Mouse (Mus musculus) hindbrain, postnatal 0 days (tissue): ENCODE data around the gene Rps29. TPM values are rescaled to one million over a fixed set of nuclear protein-coding genes. Genes with fewer than 3 reads are reported as not detected.
A peak's percentile ranks its signal among the peaks of the same experiment; 100 is the strongest.

Experiments
- ATAC-seq: fragments of 200-750 bp; cut with Nextera tagmentation; 2 replicates; pipeline ENCODE4 v1.8.0; 2017; ENCODE audit warnings: mild to moderate bottlenecking, moderate TSS enrichment, moderate library complexity
- DNase-seq: peaks from one replicate; pipeline ENCODE4 v3.0.0-alpha.2; 2015; ENCODE audit warnings: low spot score
- H3K27ac ChIP-seq: fragments of 300-500 bp; sonication (generic); 2 replicates; pipeline ENCODE4 v1.5.1; 2014; ENCODE audit warnings: mild to moderate bottlenecking
- H3K27me3 ChIP-seq: fragments of 300-500 bp; sonication (generic); 2 replicates; pipeline ENCODE4 v1.6.1; 2014; ENCODE audit warnings: low read length, mixed read lengths; ENCODE audit not compliant: insufficient read depth
- H3K36me3 ChIP-seq: fragments of 300-500 bp; sonication (generic); 2 replicates; pipeline ENCODE4 v1.6.1; 2014; ENCODE audit warnings: low read length, mixed read lengths; ENCODE audit not compliant: insufficient read depth
- H3K4me1 ChIP-seq: fragments of 300-500 bp; sonication (generic); 2 replicates; pipeline ENCODE4 v1.6.1; 2014; ENCODE audit warnings: antibody characterized with exemption, low read length, mixed read lengths; ENCODE audit not compliant: insufficient read depth
- H3K4me2 ChIP-seq: fragments of 300-500 bp; sonication (generic); 2 replicates; pipeline ENCODE4 v1.6.1; 2014; ENCODE audit warnings: low read depth, mild to moderate bottlenecking, low read length, moderate library complexity, mixed read lengths
- H3K4me3 ChIP-seq: fragments of 300-500 bp; sonication (generic); 2 replicates; pipeline ENCODE4 v1.5.1; 2014; ENCODE audit warnings: low read length
- H3K9ac ChIP-seq: fragments of 300-500 bp; sonication (generic); replicated peaks from 2 replicates; pipeline ENCODE4 v1.6.1; 2014; ENCODE audit warnings: mild to moderate bottlenecking, low read length, moderate library complexity, mixed read lengths
- H3K9me3 ChIP-seq: fragments of 300-500 bp; sonication (generic); 2 replicates; pipeline ENCODE4 v1.6.1; 2016; ENCODE audit warnings: low read length, mixed read lengths
- CTCF ChIP-seq: IDR thresholded peaks from 2 replicates; pipeline ENCODE4 v1.5.1; 2016; ENCODE audit warnings: antibody characterized with exemption, control low read depth, low read depth
- WGBS: fragments of 180-500 bp; shearing (Covaris S2); extraction: QIAGEN DNeasy Blood & Tissue Kit; methylation state at CpG from one replicate; pipeline ENCODE4 v1.1.7; 2014; 5-methylcytosine and 5-hydroxymethylcytosine counted together
- polyA plus RNA-seq: library from polyadenylated mRNA; unstranded; fragments of >200 nt; fragmentation: Nextera tagmentation; extraction: Ambion mirVana; gene quantifications from 2 replicates; pipeline ENCODE4 v1.2.1, GENCODE M21; 2015
- total RNA-seq: library from RNA; depleted of rRNA; stranded (reverse); fragments of >200 nt; gene quantifications from 2 replicates; pipeline ENCODE4 v1.2.3, GENCODE M21; 2014

Gene Rps29
- total and polyA plus RNA-seq, 2 experiments from 2014 or later, result 153 to 1,492 TPM

- ATAC-seq, result peak; percentile 49
- under 1% methylated on average over 18 of the region's 18 CpGs for WGBS
- Histone ChIP-seq H3K36me3 (0 out of 2 replicates have a peak, but pooled peaks cover 3% of the 10 kb centered on the region), H3K4me2 (peak within 1 kb of the TSS; percentile 67), H3K4me3 (peak within 1 kb of the TSS; percentile 95), H3K27me3 (no peaks in the 10 kb centered on the region), H3K9ac (peak within 1 kb of the TSS; percentile 92), H3K4me1 (peaks cover 10% of the 10 kb centered on the region; the same call in 1 of the 2 replicates), H3K9me3 (no peaks in the 10 kb centered on the region), H3K27ac (peak within 1 kb of the TSS; percentile 92)
- DNase-seq, result peak; percentile 80
- no peak for TF ChIP-seq CTCF
Observed at GRCm38 (mm10) chr12:69198164-69198535, 39.2 kb upstream of the Rps29 start, which contains the start of gene Dnaaf2. Gene Dnaaf2, minus strand, starts transcription at chr12:69198429.

- TF ChIP-seq CTCF, result no peak; the same call in 1 of the 2 replicates
- peak overlapping the region; percentile 95 for H3K4me3 ChIP-seq
- peak overlapping the region; percentile 92 for H3K27ac ChIP-seq
- no peaks in the 10 kb centered on the region for H3K27me3 ChIP-seq
- peak overlapping the region; percentile 67 for H3K4me2 ChIP-seq
- H3K4me1 ChIP-seq, result peaks cover 10% of the 10 kb centered on the region; the same call in 1 of the 2 replicates
- H3K36me3 ChIP-seq, result 0 out of 2 replicates have a peak, but pooled peaks cover 3% of the 10 kb centered on the region
- DNase-seq (peak; percentile 57), ATAC-seq (peak; percentile 80)
- no peaks in the 10 kb centered on the region for H3K9me3 ChIP-seq
- under 1% methylated on average over 80 of the region's 94 CpGs for WGBS
- peak overlapping the region; percentile 92 for H3K9ac ChIP-seq
Observed at GRCm38 (mm10) chr12:69197378-69198163, 38.6 kb upstream of the Rps29 start.

- Histone ChIP-seq H3K4me1 (peaks cover 10% of the 10 kb centered on the region; the same call in 1 of the 2 replicates), H3K9me3 (no peaks in the 10 kb centered on the region), H3K4me3 (peak within 1 kb of the TSS; percentile 95), H3K27me3 (no peaks in the 10 kb centered on the region), H3K4me2 (peak within 1 kb of the TSS; percentile 67), H3K9ac (peak within 1 kb of the TSS; percentile 92), H3K27ac (peak within 1 kb of the TSS; percentile 92), H3K36me3 (no peaks in the 10 kb centered on the region)
- WGBS, result under 1% methylated on average over 75 of the region's 75 CpGs
- ATAC-seq (peak; percentile 80), DNase-seq (peak; percentile 93)
- TF ChIP-seq CTCF, result no peak
Observed at GRCm38 (mm10) chr12:69196444-69197377, 37.7 kb upstream of the Rps29 start, which contains the start of gene Gm49383. Gene Gm49383, minus strand, starts transcription at chr12:69197104.

- H3K27me3 ChIP-seq, result no peaks in the 10 kb centered on the region
- H3K27ac ChIP-seq, result no peak overlapping the region
- no peak overlapping the region for H3K4me3 ChIP-seq
- WGBS, result 97% methylated on average over 2 of the region's 2 CpGs
- peaks cover 4% of the 10 kb centered on the region; the same call in 1 of the 2 replicates for H3K36me3 ChIP-seq
- ATAC-seq, result no peak
- no peaks in the 10 kb centered on the region for H3K9me3 ChIP-seq
- DNase-seq, result no peak
- H3K9ac ChIP-seq, result no peak overlapping the region
- no peak overlapping the region for H3K4me2 ChIP-seq
- no peak for TF ChIP-seq CTCF
- H3K4me1 ChIP-seq, result no peaks in the 10 kb centered on the region; the same call in 1 of the 2 replicates
Observed at GRCm38 (mm10) chr12:69192637-69193036, 33.7 kb upstream of the Rps29 start.

GRCm38 (mm10) chr12:69191396-69191795 is 32.4 kb upstream of the Rps29 start:
- no peak overlapping the region for H3K9ac ChIP-seq
- 95% methylated on average over 5 of the region's 5 CpGs for WGBS
- no peaks in the 10 kb centered on the region for H3K9me3 ChIP-seq
- H3K4me1 ChIP-seq, result no peaks in the 10 kb centered on the region; the same call in 1 of the 2 replicates
- H3K27me3 ChIP-seq, result no peaks in the 10 kb centered on the region
- H3K4me3 ChIP-seq, result no peak overlapping the region
- peaks cover 4% of the 10 kb centered on the region; the same call in 1 of the 2 replicates for H3K36me3 ChIP-seq
- ATAC-seq, result no peak
- DNase-seq, result no peak
- no peak for TF ChIP-seq CTCF
- no peak overlapping the region for H3K4me2 ChIP-seq
- no peak overlapping the region for H3K27ac ChIP-seq

- no peak overlapping the region for H3K4me3 ChIP-seq
- H3K9ac ChIP-seq, result no peak overlapping the region
- H3K4me2 ChIP-seq, result no peak overlapping the region
- peaks cover 4% of the 10 kb centered on the region; the same call in 1 of the 2 replicates for H3K36me3 ChIP-seq
- no peaks in the 10 kb centered on the region for H3K27me3 ChIP-seq
- H3K4me1 ChIP-seq, result peaks cover 3% of the 10 kb centered on the region
- ATAC-seq, result peak; percentile 50; the same call in 1 of the 2 replicates
- no peaks in the 10 kb centered on the region for H3K9me3 ChIP-seq
- WGBS, result 94% methylated on average over 1 of the region's 1 CpGs
- no peak overlapping the region for H3K27ac ChIP-seq
- DNase-seq, result no peak
- TF ChIP-seq CTCF, result peak; percentile 55
Observed at GRCm38 (mm10) chr12:69190522-69190921, 31.5 kb upstream of the Rps29 start.
